Mouse (Mus musculus): ENCODE data around the gene Itgb8. TPM values are rescaled to one million over a fixed set of nuclear protein-coding genes. Genes with fewer than 3 reads are reported as not detected.
A peak's percentile ranks its signal among the peaks of the same experiment; 100 is the strongest.

Itgb8 gene
- polyA plus RNA-seq, 1 experiment from 2014 or later, result 0.04 TPM

DNA sequence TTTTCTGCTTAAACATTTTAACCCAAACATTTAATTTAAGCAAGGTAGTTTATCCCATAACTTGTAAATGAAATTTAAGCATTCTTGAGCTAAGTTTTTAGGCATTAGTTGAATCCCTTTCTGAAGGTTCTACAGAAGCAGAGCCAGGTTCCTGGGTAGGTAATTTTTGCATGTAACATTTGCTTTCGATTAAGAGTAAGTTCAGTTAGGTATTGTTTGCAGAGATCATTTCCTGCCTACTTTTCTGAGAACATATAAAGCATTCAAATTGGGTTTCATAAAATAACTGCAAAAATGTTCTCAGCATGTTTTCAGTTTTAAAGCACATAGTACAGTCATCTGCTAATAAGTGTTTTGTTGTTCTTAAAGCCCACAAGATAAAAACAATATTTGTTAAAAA lies 53.2 kb downstream of the Itgb8 start:
- Histone ChIP-seq H3K36me3 (ENCODE audit: inconsistent target) (no peaks in the 10 kb centered on the region), H3K79me2 (ENCODE audit: inconsistent target) (no peaks in the 10 kb centered on the region), H3K27ac (no peak overlapping the region), H3K4me3 (ENCODE audit: inconsistent target) (no peak overlapping the region)
- 25% methylated on average over 1 of the region's 1 CpGs for WGBS (ENCODE audit: missing documents)

DNA sequence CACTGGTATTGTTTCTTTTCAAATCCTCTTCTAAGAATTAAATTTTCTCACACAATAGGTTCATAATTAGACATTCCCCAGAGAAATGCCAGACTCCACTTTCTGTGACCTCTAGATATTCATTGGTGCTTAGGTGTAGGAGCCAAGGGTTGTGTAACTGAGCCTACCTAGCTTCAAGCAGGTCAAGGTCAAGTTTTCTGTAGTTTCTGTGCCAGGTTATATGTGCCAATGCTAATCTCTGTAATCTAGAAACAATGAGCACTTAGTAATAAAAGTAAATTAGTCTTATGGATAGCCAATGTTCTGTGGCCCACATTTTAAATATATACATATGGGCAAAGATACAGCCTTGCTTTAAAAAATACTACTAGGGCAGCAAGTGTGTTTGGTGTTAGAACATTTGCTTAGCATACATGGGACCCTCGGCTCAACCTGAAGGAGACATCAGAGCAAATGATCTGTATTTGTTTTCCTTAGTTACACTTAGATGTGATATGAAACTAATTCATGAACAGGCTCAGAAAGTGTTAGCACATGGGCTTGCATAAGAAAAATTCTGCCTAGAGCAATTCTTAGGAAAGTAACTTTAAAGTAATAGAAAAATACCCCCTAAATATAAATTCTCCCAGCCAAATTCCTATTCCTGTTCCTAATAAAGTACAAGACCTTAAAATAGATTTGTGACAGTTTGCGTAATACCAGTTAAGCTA lies 56.2 kb downstream of the Itgb8 start:
- Histone ChIP-seq H3K4me3 (ENCODE audit: inconsistent target) (no peak overlapping the region), H3K36me3 (ENCODE audit: inconsistent target) (no peaks in the 10 kb centered on the region), H3K27ac (no peak overlapping the region), H3K79me2 (ENCODE audit: inconsistent target) (no peaks in the 10 kb centered on the region)
- 100% methylated on average over 2 of the region's 2 CpGs for WGBS (ENCODE audit: missing documents)

DNA sequence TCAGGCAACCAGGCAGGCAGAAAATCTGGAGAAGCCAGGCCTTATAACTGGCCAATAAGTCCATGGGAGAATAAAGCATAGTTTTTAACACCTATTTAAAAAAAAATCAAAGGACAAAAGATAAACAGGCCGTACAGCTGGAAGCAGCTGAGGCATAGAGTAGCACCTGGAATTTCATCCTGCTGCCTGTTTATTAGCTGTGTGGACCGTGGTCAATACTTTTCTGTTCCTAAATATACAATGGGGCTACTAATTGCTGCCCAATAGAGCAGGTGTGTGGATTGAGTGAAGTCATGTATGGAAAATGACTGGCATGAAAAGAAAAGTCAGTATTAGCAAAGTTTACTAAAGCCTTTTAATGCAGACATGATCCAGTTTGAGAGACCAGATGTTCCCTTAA lies 62.6 kb downstream of the Itgb8 start:
- 100% methylated on average over 2 of the region's 2 CpGs for WGBS (ENCODE audit: missing documents)
- Histone ChIP-seq H3K36me3 (ENCODE audit: inconsistent target) (no peaks in the 10 kb centered on the region), H3K79me2 (ENCODE audit: inconsistent target) (no peaks in the 10 kb centered on the region), H3K27ac (no peak overlapping the region), H3K4me3 (ENCODE audit: inconsistent target) (no peak overlapping the region)

DNA sequence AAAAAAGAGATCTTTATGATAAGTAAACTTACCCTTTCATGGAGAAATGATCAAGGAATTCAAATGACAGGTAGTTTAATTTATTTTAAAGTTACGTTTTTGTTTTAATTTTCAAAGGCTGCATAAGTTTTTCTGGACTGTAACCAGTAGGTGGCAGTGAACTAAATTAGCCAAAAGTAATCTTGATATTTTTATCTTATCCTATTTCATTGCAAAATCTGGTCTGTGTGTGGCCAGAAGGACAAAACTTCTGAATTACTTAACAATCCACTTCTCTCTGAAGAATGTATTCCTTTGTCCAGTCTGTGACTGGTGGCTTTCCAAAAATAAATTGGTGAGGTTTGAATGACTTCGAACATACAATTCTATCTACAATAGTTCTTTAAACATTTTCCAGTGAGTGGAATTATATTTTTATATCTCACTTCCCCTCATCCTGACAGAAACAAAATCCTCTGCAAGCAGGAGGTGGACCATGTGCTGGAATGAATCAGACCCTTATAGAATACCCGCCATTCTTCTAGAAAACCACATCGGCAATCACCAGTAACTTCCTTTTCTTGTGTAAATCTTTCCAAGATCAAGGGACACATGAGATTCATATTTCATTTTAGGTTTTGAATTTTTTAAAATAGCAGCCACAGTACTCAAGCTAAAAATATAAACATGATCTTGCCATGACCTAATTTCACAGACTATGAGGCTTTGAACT lies 68.6 kb downstream of the Itgb8 start:
- H3K4me3 ChIP-seq (ENCODE audit: inconsistent target), result no peak overlapping the region
- 49% methylated on average over 4 of the region's 4 CpGs for whole genome bisulfite sequencing (ENCODE audit: missing documents)
- H3K36me3 ChIP-seq (ENCODE audit: inconsistent target), result no peaks in the 10 kb centered on the region
- no peaks in the 10 kb centered on the region for H3K79me2 ChIP-seq (ENCODE audit: inconsistent target)
- no peak overlapping the region for H3K27ac ChIP-seq

DNA sequence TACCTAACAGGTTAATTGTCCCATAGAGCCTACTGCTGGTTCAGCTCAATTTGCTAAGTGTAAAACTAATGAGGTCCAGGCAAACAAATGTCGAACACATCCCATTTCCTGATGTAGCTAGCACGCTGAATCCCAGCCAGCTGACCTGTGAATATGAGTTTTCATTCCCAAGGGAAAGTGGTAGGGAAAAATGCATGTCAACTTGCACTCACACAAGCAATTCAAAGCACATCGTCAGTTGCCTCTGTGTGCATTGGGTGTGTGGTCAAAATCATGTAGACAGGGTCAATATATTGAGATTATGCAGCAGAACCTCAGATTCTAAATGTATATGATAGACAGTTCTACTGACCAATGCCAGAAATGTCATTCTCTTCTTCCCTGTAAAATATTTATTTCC lies 69.5 kb downstream of the Itgb8 start:
- Histone ChIP-seq H3K79me2 (ENCODE audit: inconsistent target) (no peaks in the 10 kb centered on the region), H3K36me3 (ENCODE audit: inconsistent target) (no peaks in the 10 kb centered on the region), H3K27ac (no peak overlapping the region), H3K4me3 (ENCODE audit: inconsistent target) (no peak overlapping the region)
- 92% methylated on average over 3 of the region's 3 CpGs for WGBS (ENCODE audit: missing documents)

DNA sequence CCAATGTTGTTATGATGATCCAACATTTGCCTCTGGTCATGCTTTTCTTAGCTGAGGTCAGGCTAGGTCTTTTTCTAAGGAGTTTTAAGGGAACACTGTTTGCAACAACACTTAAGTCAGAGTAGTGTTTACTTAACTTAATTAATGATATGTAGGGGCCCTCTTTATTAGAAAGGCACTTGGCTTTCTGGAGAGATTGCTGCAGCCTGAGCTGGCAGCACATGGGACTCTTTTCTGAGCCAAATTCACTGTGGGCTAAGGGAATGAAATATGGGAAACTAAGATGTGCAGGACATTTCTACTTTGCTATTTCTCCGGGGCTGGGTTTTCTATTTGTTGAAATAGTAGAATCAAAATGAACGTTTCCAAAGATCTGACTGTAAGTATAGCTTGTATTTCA lies 73.5 kb downstream of the Itgb8 start:
- H3K36me3 ChIP-seq (ENCODE audit: inconsistent target), result no peaks in the 10 kb centered on the region
- H3K79me2 ChIP-seq (ENCODE audit: inconsistent target), result no peaks in the 10 kb centered on the region
- WGBS (ENCODE audit: missing documents), result 90% methylated on average over 2 of the region's 2 CpGs
- no peak overlapping the region for H3K4me3 ChIP-seq (ENCODE audit: inconsistent target)
- H3K27ac ChIP-seq, result no peak overlapping the region

DNA sequence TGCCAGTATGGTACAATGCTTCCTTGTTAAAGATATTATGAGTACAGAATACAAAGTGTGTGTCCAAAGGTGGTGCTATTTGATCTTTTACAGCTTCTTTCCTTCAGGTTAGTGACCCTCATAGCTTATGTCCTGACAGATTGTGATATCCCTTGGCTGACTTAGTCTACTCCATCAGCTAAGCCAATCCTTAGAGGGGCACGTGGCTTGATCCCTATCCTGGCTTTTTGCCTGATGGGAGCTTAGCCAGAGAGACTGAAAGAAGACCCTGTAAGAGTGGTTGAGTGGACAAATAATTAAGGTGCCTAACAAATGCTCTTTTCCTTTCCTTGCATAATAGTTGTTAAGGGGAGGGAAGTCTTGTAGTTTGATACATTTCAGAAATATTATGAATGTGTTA lies 73.9 kb downstream of the Itgb8 start:
- 100% methylated on average over 1 of the region's 1 CpGs for WGBS (ENCODE audit: missing documents)
- H3K27ac ChIP-seq, result no peak overlapping the region

DNA sequence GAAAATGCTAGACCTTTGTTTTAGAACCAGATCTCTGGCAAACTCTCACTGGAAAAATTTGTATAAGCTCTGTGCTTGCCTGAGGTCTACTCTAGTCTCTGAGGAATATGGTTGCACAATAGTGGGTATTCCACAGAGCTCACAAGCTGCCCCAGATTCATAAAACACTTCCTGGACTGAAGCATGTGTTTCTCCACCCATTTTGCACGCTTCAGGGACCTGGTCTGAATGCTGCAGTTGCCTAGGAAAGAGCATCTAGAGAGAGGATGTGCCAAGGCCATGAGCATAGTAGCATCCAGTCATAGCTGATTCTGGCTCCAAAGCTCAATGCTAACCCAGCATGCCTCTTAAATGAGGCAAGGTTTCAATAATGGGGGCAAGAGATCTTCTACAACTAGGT lies 74.4 kb downstream of the Itgb8 start:
- Histone ChIP-seq H3K4me3 (ENCODE audit: inconsistent target) (no peak overlapping the region), H3K27ac (no peak overlapping the region), H3K79me2 (ENCODE audit: inconsistent target) (no peaks in the 10 kb centered on the region), H3K36me3 (ENCODE audit: inconsistent target) (no peaks in the 10 kb centered on the region)
- 14% methylated on average over 1 of the region's 1 CpGs for whole genome bisulfite sequencing (ENCODE audit: missing documents)

More for the DNA sequence above, 73.9 kb downstream of the Itgb8 start:
- H3K4me3 ChIP-seq (ENCODE audit: inconsistent target), result no peak overlapping the region
- H3K36me3 ChIP-seq (ENCODE audit: inconsistent target), result no peaks in the 10 kb centered on the region
- no peaks in the 10 kb centered on the region for H3K79me2 ChIP-seq (ENCODE audit: inconsistent target)

DNA sequence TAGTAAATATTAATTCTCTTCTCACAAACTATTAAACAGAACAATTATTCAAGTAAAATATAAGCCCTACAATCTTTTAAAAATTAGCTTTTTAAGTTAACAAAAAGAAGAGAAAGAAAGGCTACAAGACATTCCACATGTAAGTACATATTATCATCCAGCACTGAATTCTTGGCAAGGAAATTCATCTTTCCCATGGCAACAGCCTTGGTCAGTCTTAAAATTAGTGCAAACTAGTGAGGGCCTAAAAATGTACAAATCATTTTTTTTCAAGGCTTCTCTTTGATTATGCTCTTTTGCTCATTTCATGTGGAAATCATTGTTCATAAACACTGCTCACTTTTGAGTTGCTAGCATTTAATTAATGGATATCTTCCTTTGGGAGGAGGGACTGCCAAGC lies 77.8 kb downstream of the Itgb8 start:
- Histone ChIP-seq H3K27ac (no peak overlapping the region), H3K79me2 (ENCODE audit: inconsistent target) (no peaks in the 10 kb centered on the region), H3K36me3 (ENCODE audit: inconsistent target) (no peaks in the 10 kb centered on the region), H3K4me3 (ENCODE audit: inconsistent target) (no peak overlapping the region)

DNA sequence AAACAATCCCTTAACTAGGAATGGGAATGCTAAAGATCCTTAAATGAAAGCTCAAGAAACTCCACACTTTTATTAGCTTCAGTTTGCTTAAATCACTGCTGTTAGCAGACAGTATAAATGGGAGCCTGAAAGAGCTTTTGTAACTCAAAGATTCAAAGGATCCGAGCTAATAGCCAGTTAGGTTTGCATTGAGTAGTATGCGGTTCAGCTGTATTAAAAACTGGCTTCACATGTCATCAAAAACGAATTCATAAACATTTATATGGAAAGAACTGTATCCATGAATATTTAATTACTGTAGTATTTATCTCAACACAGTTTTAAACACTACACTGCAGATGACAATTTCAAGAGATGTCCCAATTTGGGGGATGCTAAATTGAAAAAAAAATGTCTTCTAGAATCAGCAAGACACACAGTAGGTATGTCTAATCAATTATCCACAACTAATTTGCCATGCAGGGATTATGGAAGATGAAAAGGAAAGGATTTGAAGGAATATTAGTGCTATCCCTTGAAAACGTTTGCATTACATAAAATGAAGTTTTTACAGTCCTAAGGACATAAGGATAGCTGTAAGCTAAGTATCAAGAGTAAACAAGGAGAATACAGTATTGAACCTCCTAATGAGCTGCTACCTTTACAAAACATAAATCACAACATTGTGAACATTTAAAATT lies 79.2 kb downstream of the Itgb8 start:
- Histone ChIP-seq H3K79me2 (ENCODE audit: inconsistent target) (no peaks in the 10 kb centered on the region), H3K36me3 (ENCODE audit: inconsistent target) (no peaks in the 10 kb centered on the region), H3K4me3 (ENCODE audit: inconsistent target) (no peak overlapping the region), H3K27ac (no peak overlapping the region)
- 86% methylated on average over 4 of the region's 4 CpGs for whole genome bisulfite sequencing (ENCODE audit: missing documents)

DNA sequence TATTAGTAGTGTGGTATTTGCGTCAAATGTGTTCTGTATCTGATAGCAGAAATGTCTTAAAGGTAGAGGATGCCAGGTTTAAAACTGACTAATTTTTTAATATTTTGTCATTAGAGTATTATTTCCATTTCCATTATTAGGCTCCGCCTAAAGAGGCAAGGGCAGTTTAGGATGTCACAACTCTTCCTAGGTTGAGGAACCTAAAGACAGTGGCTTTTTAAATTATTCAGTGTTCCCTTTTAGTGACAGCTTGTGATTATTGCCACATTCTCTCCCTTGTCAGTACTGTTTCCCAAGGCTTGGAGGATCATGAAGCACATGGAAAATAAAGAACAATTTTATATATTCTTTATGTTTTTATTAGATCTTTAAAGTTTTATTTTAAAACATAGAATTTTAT lies 80.9 kb downstream of the Itgb8 start:
- no peaks in the 10 kb centered on the region for H3K79me2 ChIP-seq (ENCODE audit: inconsistent target)
- H3K36me3 ChIP-seq (ENCODE audit: inconsistent target), result no peaks in the 10 kb centered on the region
- H3K4me3 ChIP-seq (ENCODE audit: inconsistent target), result no peak overlapping the region
- 73% methylated on average over 2 of the region's 2 CpGs for WGBS (ENCODE audit: missing documents)
- peak overlapping the region; percentile 51 for H3K27ac ChIP-seq

DNA sequence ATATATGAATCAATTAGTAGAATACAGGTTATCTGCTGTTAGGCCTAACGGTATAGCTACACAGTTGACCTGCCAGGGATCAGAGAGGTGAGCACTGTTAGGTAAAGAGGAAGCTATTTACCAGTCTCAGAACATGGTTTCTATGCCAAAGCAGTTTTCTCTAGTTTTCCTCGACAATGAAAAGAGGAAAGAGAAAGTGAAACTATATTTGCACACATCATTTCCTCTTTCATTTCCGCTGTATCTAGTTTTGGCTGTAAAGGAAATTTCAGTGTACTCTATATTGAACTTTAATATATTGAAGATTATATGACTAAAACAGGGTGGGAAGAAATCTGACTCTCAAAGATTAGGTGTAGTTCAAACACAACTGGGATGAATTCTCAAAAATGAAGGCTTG lies 81.5 kb downstream of the Itgb8 start:
- no peaks in the 10 kb centered on the region for H3K79me2 ChIP-seq (ENCODE audit: inconsistent target)
- WGBS (ENCODE audit: missing documents), result 17% methylated on average over 3 of the region's 3 CpGs
- H3K27ac ChIP-seq, result peak overlapping the region; percentile 51
- no peaks in the 10 kb centered on the region for H3K36me3 ChIP-seq (ENCODE audit: inconsistent target)
- no peak overlapping the region; the same call in 1 of the 2 replicates for H3K4me3 ChIP-seq (ENCODE audit: inconsistent target)

DNA sequence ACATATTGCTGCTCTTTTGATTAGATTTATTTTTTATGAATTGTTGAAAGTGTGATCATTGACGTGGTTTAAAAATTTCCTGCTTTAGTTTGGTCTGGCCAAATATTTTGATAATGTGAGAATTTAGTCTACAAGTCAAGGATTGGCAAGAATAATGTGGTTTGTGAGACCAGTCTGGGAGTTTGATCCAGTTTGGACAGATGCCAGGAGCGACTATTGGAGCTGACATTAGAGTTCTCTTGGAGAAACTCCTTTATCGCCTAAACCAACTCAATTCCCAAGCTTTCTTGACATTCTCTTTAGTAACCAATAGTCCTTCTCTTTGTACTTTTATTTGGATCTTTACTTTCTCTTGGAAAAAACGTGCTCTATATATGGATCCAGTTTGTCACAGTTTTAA lies 83.0 kb downstream of the Itgb8 start:
- Histone ChIP-seq H3K36me3 (ENCODE audit: inconsistent target) (no peaks in the 10 kb centered on the region), H3K4me3 (ENCODE audit: inconsistent target) (no peak overlapping the region), H3K79me2 (ENCODE audit: inconsistent target) (no peaks in the 10 kb centered on the region), H3K27ac (no peak overlapping the region)
- WGBS (ENCODE audit: missing documents), result 98% methylated on average over 4 of the region's 4 CpGs

DNA sequence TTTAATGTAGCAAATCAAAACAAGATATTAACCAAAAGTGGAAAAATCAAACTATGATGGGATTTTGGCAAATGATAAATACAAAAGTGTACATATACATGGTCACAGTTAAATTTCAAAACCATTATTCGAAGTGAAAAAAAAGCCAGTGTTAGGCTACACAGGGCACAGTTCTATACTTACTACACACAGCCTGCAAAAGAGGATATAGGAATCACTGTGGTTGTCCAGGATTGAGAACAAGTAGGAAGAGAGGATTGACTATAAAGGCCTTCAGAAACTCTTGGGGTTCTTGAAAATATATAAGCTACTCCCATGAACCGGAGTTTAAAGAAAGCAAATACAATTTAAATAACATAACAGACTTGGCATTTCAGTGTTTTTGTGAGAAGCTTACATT lies 87.6 kb downstream of the Itgb8 start:
- WGBS (ENCODE audit: missing documents), result 86% methylated on average over 2 of the region's 2 CpGs
- Histone ChIP-seq H3K4me3 (ENCODE audit: inconsistent target) (no peak overlapping the region), H3K79me2 (ENCODE audit: inconsistent target) (no peaks in the 10 kb centered on the region), H3K36me3 (ENCODE audit: inconsistent target) (no peaks in the 10 kb centered on the region), H3K27ac (no peak overlapping the region)

DNA sequence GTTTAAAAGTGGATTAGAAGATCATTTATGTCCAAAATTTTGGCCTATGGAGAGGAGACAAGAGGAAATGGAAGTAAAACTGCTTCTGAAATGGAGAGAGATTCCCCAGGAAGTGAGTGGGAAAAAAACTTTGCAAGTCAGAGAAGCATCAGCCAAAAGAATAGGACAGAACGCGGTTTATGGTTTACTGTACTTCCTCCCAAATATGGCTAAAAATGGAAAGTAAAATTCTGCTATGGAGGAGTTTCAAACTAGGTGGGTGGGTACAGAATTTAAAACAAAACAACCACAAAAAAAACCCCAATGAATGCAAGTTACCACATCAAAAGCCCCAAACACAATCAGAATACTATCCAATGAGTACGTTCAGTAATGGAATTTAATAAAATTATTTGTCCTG lies 90.8 kb downstream of the Itgb8 start:
- Histone ChIP-seq H3K36me3 (ENCODE audit: inconsistent target) (no peaks in the 10 kb centered on the region), H3K79me2 (ENCODE audit: inconsistent target) (no peaks in the 10 kb centered on the region), H3K4me3 (ENCODE audit: inconsistent target) (no peak overlapping the region), H3K27ac (no peak overlapping the region)
- WGBS (ENCODE audit: missing documents), result 15% methylated on average over 3 of the region's 3 CpGs
